Mouse (Mus musculus) cerebellum, postnatal 14 days (tissue): Measurements from ENCODE around the gene Vps53.
"Not testable (repeated sequence)": the region's sequence is repeated elsewhere in the genome, so short reads cannot be mapped to it uniquely, and the experiment has no call there.

Experiments used
- DNase-seq, 2 experiments: peaks; one replicate each; pipeline ENCODE4 v3.0.0; 2021; ENCODE audit warnings: mixed read lengths in 2 of 2

The Vps53 gene

DNA sequence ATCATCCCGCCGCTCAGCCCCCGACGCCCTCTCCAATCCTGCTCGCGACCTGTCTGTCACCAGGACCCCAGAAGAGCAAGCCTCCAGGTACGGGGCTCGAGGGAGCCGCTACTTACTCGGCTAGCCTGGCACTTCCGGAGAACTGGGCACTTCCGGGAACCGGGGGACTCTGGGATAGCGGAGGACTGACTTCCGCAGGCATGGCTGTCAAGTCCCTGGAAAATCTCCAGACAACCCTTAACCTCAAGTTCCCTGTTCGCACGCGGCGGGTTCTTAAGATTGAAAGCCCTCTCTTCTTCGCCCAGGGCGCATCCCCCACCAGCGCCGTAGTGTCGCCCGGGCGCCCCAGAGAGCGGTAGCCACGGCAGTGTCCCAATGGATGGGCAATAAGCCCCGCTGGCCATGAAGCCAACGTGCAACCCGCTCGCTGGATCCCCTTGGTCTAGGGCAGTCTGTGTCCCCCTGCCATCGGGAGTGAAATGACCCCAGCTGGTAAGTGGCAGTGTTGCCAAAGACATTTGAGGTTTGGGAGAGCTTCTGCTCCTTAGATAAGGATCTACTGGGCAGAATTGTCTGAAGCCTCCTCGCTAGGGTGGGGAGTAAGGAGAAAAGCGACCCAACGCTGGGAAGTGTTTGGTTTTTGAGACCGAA lies at the start of gene Vps53, which contains the start of gene Fam57a:
Gene Vps53, minus strand, starts transcription at position 153 of the 651 bp plus-strand sequence.
Gene Fam57a, plus strand, starts transcription at position 177 of the 651 bp plus-strand sequence.
- peak; percentile 90 to 92 for DNase-seq

DNA sequence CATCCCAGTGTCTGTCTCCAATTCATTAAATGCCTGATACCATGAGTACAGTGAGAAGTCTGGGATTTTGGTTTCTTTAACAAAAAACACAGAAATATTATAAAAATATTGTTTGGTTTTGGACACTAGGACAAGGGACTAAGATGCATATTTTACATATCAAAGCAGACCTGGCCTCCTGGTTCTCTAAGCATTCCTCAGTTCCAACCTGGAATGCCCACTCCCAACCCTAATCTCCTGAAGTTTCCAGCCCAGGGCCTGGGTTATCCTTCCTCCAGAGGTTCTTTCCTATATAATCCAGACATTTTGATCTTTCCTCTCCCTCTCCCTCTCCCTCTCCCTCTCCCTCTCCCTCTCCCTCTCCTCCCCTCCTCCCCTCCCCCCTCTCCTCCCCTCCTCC lies 45.6 kb upstream of the Vps53 start:
- DNase-seq = no peak

DNA sequence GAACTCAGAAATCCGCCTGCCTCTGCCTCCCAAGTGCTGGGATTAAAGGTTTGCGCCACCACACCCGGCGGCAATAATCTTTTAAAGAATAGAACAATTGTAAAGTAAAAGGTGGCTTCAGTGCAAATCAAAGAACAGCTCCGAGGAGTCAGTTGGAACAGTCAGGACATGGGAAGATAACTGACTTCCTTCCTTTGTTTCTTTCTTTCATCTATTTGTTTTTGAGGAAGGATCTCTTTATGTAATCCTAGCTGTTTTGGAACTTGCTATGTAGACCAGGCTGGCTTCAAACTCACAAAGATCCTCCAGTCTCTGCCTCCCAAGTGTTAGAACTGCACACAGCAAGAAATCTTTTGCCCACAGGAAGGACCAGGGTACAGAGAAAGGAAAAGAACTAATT lies 45.2 kb upstream of the Vps53 start:
- no peak for DNase-seq

DNA sequence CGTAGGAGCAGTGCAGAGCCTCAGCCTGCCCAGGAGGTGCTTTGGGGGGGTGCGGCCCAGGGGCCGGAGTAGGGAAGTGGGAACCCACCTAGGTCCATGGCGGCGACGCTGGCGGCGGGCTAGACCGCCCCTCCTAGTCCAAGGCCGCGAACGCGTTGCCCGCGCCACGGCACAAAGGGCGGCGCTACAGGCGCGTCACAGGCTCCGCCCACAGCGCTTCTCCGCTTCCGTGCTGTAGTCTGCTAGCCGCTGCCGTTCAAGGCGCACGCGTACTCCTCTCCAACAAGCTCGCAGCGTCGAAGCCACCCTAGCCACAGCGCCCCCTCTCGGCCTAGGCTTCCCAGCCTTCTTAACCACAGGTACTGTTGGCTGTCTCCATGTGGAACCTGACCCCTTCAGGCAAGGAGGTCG lies 37.9 kb upstream of the Vps53 start, which contains the start of the genes Dbil5 and Gemin4:
Gene Dbil5, plus strand, starts transcription at position 219 of the 411 bp plus-strand sequence.
Gene Gemin4, minus strand, starts transcription at position 275 of the 411 bp plus-strand sequence.
- peak; percentile 98 to 99 for DNase-seq

DNA sequence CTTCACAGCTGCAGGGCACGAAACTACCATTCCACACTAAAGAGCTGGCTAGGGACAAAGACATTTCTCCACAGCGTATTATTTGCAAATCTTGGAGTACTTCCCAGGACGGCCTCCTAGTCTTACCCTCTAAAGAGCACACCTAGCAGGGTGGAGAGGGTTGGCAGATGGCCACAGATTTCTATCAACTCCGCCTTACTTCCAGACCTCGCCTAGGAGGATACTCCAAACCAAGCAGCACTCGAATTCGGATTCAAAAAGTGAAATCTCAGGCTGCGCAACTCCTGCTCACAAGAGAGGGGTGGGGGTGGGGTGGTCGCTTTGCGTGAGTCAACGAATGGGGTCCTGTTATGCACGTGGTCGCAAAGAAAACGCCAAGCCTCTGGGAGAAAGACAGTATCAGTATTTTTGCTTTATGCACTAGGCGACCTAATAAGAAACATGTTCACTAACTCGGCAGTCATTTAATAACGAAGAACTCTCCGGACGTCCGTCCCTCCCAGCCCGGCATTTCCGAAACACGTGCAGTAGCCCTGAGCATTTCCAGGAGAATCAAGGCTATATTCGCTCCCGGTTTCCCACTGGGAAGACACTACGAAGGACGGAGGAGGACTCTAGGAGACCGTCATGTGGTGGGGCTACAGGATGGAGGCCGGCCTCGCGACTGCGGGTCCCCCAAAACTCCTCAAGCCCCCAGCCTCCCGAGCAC lies 37.4 kb upstream of the Vps53 start:
- DNase-seq = peak; percentile 47 to 62

DNA sequence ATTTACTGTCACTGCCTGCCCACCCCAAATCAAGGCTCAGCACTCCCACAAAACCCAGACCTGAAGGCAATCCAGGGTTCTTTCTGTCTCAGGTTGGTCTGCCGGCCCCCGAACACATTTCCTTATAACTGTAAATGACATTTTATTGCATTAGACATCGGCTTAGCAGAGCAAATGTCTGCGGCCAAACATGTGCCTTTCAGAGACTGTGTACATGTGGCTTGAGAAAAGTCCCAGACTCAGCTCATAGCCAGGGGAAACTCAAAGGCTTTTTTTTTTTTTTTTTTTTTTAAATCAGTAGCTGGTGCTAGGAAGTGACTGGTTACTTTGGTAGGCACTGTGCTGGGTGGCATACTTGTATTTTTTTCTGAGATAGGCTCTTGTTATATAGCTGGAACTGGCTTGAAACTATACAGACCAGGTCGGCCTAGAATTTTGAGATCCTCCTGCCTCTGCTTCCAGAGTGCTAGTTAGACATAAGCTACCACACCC lies 36.6 kb upstream of the Vps53 start:
- DNase-seq = no peak

DNA sequence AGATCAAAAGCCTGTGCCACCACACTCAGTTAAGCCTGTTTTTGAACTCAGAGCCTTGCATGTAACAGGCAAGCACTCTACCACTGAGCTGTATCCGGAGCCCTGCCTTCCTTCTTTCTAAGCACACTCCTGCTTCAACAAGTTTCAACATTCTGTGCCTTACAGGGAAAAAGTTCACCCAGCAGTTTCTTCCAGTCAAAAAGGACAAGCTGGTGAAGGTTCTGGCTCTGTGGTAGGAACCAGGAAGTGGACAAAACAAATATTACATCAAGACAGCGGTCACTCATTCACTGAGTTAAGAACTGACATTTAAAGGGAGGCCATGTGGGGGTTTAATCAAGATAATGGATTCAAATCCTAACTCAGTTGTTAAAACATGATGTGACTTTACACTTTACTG lies 35.6 kb upstream of the Vps53 start:
- no peak for DNase-seq

DNA sequence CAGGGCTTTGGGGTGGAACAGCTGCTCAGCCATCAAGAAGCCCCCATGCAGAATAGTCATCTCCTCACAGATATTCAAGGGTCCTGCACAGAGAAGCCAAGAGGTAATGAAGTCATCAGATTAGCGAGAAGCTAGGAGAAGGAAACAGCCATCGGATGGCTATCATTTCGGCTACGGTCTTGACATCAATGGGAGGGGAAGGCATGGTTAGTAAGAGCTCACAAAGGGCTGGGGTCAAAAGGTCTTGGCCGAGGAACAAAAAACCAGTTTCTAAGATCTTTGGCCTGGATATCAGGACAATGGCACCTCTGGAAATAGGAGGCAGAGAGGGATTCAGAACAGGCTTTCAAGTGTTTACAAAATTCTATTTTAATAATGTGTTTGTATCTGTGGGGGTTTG lies 34.4 kb upstream of the Vps53 start:
- DNase-seq = no peak

DNA sequence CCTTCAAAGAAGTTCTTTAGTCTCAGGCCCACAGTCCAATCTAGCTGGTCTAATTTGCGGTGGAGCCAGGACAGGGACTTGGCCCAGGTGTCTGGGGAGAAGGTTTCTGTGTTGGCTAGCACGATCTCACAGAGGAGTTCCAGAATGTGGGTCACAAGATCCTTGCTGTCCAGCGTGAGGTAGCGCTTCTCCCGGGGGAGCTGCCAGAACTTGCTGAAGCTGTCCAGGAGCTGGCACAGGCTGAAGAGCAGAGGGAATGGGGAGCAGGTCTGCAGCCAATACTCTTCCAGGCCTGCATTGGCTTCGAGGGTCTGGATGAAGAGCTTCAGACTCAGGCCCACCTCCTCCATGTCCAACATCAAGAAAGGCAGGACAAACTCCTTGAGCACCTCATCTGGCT lies 32.1 kb upstream of the Vps53 start:
- not testable (repeated sequence) for DNase-seq

DNA sequence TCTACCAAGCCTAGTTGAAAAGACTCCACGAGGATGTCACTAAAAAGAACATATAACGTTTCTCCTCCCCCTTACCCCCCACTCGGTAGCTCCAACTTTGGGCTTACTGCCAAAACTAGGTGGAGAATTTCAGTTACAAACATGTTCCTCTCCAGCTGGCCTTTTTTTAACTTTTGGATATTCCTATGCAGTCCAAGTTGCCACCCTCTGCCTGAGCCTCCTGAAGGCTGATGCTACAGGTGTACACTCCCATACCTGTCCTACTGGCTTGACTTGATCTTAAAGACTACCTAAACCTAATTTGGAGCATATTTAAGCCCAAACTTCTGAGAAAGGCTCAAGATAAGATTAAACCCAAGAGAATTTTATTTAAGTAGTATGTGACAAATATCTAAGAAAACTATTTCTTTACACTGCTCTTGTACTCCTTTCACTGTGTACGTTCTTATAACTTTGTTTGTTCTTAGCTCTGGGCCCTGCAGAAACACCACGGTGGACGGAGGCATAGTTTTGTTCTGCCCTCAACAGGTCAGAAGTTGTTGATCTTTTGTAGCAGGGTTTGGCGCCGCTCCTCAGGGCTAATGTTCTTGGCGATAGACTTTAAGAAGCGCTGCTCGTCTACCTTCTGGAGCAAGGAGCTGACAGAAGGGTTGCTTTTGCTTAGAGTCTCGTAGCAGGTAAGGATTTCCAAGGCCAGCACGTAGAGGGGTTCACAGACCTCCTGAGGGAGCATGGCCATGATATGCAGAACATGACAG lies 31.0 kb upstream of the Vps53 start:
- no peak for DNase-seq

DNA sequence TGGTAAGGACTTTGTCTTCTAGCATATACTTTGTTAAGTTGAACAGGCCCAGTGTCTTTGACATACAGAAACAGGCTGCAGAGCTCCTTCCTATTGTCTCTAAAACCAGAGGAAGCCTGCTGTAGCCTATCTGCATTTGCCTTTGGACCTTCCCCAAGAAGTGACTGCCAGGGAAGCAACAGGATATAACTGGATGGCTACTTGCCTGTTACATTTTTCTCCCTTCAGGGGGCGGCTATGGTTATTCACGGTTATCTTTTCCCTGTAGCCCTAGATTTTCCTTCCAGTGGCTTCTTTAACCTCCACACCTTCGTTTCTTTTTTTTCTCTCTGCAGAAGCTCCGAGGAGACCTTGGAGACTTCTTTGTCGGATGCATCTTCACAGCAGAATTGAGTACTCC lies 27.3 kb upstream of the Vps53 start:
- peak; percentile 30 to 44 for DNase-seq

DNA sequence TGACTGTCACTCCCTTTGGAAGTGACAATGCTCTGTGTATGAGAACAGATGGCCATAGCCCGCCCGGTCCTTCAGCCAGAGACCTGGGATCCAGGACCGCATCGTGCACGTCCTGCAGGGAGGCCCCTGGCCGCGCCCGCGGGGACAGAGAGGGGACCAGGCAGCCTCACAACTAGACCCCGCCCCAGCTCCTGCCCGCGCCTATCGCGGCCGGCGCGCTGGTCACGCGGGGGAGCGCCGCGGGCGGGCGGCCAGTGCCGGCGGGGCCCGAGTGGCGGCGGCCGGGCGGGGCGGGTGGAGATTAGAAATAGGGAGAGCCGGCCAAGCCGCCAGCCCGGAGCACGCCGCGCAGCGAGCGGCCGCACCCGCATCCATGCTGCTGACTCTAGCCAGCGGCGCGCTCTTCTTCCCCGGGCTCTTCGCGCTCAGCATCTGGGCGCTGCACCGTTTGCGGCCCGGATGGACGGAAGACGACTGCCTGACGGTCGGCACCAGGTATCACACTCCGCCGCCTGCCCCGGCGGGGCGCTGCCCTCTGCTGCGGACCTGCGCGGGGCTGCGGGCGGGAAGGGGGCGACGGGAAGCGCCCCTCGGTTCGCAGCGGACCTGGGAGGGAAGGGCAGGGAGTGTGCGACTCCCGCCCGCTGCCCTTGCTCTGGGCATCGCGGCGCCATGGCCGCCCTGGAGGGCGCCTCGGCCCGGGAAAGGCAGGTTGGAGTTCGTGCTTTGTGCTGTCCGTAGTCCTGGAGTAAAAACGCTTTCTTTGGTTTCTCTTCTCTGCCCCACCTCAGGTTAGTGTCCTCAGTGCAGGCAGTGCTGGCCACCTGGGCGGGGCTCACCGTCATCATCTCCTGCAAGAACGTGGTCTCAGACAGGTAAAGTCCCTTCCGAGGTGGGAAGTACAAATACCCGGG lies 22.6 kb upstream of the Vps53 start:
- peak; percentile 89 to 93 for DNase-seq

DNA sequence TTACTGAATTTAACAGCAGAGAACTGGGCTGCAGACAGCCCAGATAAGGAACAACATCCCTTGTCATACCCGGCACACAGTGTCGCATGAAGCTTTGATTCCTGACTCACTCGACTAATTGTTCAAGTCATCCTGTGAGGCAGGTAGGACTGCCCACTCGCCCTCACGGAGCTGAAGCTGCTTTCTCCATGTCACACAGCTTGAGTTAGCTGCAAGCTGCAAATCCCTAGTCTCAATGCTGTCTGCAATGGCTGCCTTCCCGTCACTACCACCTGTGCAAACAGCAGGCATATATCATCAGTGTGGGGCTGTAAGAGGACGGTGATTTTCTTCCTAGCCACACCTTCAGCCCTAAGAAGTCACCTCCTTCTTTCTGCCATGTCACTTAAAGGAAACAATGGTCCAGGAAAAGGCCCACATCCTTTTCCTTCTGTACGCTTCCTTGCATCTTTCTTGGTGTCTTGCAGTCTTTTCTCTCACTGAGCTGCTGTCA lies 17.6 kb upstream of the Vps53 start:
- no peak for DNase-seq

DNA sequence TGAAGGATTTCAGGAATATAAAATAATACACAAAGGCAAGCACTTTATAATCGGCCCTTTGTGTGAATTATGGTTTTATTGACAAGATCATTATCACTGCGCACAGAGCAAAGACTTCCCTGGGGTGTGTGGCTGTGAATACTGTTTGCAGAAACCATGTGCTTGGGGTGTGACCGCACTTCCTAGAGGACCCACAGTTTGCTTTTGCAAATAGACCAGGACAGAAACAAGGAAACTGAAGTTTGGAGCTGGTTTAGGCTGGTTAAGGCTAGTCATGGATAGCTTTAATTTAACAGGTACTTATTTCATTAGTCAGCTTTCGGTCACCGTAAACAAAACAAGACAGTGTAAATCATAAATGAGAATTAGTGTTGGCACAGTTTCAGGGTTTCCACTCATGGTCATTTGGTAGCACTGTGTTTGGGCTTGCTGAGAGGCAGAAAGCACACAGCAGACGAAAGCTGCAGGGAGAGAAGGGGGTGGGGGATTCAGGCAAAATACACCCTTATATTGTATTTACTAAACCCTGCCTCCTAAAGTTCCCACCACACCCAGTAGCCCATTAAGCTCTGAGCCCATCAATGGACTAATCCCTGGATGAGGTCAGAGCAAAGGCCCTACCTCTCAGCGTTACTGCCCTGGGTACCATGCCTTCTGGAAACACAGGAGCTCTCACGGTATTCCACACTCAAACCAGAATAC lies 17.0 kb upstream of the Vps53 start:
- DNase-seq = no peak

DNA sequence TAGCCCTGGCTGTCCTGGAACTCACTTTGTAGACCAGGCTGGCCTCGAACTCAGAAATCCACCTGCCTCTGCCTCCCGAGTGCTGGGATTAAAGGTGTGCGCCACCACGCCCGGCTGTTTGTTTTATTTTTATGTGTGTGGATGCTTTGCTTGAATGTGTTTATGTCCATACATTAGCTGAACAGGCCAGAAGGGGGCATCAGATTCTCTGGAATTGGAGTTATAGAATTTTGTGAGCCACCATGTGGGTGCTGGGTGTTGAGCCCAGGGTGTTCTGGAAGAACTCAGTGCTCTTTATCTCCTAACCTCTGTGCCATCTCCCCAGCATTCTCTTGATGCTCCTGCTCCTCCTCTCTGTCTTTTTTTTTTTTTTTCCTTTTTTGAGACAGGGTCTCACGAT lies 7.5 kb upstream of the Vps53 start:
- no peak for DNase-seq

DNA sequence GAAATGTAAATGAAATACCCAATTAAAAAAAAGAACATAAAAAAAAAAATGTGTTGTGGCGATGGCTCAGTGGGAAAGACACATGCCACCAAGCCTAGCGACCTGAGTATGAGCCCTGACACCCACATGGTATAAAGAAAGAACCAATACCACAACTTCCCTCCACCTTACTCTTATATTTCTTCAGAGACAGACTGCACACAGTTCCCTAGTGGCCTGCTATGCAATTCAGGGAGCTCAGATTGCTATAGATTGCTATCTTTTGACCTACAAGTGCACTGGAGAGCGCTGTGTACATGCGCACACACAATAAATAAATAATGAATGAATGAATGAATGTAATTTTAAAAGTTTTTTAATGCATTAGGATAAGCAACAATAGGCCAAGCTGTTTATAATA lies 4.3 kb upstream of the Vps53 start:
- DNase-seq = no peak

DNA sequence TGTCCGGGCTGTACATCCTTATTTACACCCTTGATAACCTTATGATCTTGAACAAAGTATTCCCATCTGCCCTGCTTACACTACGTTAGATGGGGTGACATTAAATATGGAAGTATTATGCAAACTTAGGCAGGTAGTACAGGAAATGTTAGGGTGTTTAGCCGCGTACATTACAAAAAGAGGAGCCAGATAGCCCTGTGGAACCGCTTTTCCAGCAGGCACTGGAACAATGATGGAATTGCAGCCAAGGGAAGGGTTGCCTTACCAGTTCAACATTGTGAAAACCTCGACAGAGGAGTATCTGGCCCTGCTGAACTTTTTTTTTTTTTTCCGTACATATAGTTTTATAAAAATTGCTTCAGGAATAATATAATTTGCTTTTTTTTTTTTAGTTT lies 696 bp upstream of the Vps53 start:
- peak in 1 of 2 experiments; percentile 26 for DNase-seq

DNA sequence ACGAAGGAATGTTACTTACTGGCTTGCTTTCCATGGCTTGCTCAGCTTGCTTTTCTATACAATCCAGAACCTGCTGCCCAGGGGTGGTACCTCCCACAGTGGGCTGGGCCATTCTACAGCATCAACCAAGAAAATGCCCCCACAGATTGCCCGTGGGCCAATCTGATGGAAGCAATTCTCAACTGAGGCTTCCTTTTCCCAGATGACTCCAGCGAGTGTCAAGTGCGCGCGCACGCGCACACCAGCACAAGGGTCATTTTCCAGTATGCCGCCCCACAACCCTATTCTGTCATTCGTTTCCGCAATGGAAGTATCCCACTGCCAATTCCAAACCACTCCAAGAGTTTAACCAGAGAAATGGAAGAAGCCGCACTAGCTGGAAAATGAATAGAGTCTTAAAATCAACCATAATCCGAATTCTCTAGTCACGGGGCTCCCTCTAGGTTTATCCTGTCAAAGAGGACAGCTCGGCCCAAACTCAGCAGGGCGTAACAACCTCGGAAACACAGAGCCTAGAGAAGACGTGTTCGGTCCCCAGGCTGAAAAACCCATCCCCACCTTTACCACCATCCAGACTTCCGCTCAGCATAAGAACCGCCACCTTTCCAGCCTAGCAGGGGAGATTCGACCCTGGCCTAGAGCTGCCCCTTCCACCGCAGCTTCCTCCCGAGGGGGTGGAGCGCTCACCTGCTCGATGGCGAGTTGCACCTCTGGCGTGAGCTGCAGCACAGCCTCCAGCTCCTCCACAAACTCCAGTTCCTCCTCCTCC lies 537 bp downstream of the Vps53 start:
- DNase-seq = peak; percentile 50 to 56

DNA sequence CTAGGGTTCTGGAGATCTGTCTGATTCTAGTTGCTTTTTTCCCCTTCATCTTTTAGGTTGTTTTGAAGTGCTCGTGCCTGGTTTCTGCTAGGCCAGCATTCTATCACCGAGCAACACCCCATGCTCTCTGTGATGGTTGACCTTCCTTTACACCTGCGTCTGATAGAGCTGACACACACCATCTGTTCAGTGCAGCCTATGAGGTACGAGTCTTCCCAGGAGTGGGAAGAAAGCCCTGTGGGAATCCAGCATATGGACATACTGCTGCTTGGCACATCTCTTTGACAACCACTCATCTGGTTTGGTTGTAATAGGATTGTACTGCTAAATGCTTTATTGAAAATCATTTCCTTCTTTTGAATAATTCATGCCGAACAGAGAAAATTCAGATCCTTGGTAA lies 9.2 kb downstream of the Vps53 start:
- peak; percentile 48 to 70 for DNase-seq

DNA sequence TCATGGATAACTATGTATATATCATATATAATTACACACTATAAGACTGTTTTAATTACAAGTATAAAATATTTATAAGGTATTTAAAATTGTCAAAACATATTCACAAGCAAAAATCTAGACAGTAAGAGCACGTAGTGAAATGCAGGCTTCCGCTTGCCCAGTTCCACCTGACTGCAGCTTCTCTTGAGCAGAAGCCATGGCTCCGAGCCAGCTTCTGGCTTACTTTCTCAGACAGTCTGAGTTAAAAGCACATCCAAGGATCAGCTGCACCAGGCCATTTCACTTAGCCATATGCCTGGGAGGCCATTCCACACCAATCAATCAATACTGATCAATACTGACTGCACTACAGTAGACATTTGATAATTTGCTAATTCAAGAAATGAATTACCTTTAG lies 10.5 kb downstream of the Vps53 start:
- peak; percentile 71 to 73 for DNase-seq
